Mouse (Mus musculus) kidney, postnatal 36 days (tissue): ENCODE measurements around the gene Txndc2.
"Not testable (repeated sequence)": the region's sequence is repeated elsewhere in the genome, so short reads cannot be mapped to it uniquely, and the experiment has no call there.

Source experiments
- DNase-seq, 2 experiments: peaks; one replicate each; pipeline ENCODE4 v3.0.0; 2021 to 2022; ENCODE audit warnings: mixed read lengths in 2 of 2

Gene Txndc2

GRCm38 (mm10) chr17:65655608-65656007, 13.6 kb upstream of the Txndc2 start:
- no peak for DNase-seq

DNA sequence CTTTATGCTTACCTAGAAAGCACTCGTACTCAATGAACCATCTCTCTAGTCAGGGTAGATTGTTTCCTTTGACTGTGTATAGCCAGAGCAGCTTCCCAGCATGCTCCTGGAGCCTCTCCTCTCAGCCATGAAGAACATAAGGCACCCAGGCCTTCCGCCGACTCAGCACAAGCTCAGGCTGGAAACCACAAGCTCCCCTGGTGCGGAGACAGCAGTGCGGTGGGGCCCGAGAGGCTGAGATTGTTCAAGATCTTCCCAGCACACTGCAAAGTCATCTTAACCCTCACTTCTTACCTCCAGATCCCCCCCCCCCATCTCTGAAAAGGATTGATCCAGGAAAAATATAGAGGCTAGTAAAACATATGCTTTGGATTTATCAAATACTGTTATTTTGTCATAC, 8.6 kb upstream of the Txndc2 start:
- no peak for DNase-seq

- DNase-seq: no peak
Measured at GRCm38 (mm10) chr17:65649175-65649493, 7.2 kb upstream of the Txndc2 start.

DNA sequence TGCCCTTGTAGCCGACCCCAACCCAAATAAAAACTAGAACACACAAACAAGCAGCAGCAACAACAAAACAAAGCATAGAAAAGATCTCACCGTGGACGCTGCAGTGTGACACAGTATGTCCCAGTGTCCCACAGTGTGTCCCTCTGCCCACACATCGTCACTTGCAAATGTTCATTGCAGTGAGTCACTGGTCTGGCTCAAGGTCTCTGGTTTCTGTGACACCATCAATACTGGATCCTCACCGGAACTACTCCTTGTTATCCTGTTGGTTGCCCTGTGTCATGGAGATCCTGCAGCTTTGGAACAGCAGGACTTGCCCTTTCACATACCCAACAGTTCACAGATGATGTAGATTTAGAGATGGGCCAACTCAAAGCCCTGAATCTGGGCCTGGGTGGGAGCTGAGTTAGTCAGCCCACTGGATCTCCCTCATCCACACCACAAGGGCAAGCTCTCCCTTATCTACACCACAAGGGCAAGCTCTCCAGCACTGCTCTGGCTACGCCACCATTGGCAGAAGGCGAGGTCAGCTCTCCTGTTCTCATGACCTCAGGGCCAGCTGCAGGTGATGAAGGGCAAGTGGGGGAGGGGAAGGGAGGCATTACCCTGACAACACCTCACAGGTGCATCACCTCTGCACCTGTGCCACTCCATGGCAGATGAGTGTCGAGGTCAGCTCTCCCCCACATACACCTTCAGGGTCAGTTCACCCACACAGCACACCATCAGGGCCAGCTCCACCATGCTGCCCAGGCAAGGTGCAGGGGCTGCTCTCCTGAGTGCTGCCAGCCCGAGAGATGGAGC, 6.6 kb upstream of the Txndc2 start:
- DNase-seq: no peak

GRCm38 (mm10) chr17:65647961-65648360, 6.0 kb upstream of the Txndc2 start:
- DNase-seq: no peak

GRCm38 (mm10) chr17:65647226-65647625, 5.3 kb upstream of the Txndc2 start:
- DNase-seq: peak; percentile 22 to 25

GRCm38 (mm10) chr17:65643579-65643978, 1.6 kb upstream of the Txndc2 start:
- no peak for DNase-seq

GRCm38 (mm10) chr17:65643051-65643521, 1.1 kb upstream of the Txndc2 start:
- DNase-seq: peak; percentile 13 to 22

- no peak for DNase-seq
Measured at GRCm38 (mm10) chr17:65642578-65642991, 617 bp upstream of the Txndc2 start.

GRCm38 (mm10) chr17:65639144-65639543, 2.8 kb downstream of the Txndc2 start:
- no peak for DNase-seq

GRCm38 (mm10) chr17:65635715-65636360, 6.1 kb downstream of the Txndc2 start:
- no peak for DNase-seq

- DNase-seq: no peak
Measured at GRCm38 (mm10) chr17:65629943-65630342, 12.0 kb downstream of the Txndc2 start.

- DNase-seq: not testable (repeated sequence)
Measured at GRCm38 (mm10) chr17:65628823-65629532, 13.0 kb downstream of the Txndc2 start.

- DNase-seq: peak in 1 of 2 experiments; percentile 23
Measured at GRCm38 (mm10) chr17:65626301-65626700, 15.7 kb downstream of the Txndc2 start.

DNA sequence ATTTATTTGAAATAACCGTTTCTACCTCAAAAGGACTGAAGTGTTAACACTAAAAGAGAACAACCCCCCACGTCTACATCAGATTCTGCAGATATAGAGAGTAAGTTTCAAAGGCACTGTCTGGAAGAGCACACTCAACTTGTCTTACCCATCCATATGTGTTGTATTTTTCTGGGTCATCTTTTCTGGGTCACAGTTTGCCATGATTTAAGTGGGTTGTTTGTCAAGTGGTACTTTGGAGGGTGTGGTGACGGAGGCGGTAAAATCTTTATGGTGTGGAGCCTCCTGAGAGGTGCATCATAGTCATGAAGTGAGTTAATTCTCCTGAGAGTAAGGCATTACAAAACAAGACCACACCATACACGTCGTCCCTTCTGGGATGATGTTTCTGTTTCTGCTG, 16.4 kb downstream of the Txndc2 start:
- no peak for DNase-seq

DNA sequence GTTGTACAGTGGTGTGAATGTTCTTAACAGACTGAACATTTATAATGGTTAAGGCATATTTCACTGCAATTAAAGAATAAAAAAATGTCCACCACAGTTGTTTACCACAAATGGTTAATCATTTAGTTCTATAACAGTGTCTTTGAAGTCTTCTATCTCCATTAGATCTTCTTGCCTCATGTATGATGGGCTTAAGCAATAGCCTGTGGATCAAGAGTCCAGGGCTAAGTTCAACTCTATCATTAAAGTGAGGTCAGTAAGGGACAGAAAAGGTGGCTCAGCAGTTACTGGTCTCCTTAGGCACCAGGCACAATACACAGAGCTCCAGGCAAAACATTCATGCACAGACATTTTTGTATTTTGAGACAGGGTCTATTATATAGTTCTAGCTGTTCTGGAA, 18.8 kb downstream of the Txndc2 start:
- DNase-seq: no peak

- peak; percentile 25 to 26 for DNase-seq
Measured at GRCm38 (mm10) chr17:65618431-65618830, 23.5 kb downstream of the Txndc2 start.

DNA sequence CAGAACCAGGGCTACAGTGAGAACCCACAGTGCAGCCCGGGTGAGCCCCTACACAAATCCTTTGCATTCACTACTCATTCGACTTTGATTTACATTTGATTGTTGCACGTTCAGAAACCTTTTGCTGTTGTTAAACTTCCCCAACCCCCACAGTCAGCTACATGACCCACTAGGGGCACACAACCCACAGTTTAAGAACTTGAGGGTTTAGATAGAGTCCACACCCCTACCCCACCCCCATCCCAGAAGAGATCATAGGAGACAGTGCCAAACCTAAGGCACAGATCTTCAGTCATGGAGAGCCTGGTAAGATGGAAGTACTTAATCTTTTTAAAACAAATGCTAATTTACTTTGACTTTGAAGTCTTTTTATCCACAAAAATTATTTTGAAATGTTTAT, 26.3 kb downstream of the Txndc2 start:
- no peak for DNase-seq

DNA sequence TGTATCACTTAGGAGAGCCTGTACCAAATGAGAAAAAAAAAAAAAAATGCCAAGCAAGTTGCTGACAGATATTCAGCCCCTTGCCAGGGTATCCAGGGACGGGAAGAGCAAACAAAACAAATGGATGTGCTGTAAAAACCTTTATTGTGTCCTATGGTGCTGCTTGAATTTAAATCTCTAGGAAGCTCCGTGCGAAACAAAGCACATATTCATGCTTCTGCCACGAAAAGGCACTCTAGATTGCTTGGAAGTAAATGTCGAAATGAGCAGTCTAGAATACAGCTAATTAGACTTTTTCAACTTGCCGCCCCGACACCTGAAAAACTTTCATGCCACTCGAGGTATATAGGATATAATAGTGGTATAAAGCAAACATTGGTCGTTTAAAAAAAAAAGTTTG, 27.5 kb downstream of the Txndc2 start:
- DNase-seq: no peak

DNA sequence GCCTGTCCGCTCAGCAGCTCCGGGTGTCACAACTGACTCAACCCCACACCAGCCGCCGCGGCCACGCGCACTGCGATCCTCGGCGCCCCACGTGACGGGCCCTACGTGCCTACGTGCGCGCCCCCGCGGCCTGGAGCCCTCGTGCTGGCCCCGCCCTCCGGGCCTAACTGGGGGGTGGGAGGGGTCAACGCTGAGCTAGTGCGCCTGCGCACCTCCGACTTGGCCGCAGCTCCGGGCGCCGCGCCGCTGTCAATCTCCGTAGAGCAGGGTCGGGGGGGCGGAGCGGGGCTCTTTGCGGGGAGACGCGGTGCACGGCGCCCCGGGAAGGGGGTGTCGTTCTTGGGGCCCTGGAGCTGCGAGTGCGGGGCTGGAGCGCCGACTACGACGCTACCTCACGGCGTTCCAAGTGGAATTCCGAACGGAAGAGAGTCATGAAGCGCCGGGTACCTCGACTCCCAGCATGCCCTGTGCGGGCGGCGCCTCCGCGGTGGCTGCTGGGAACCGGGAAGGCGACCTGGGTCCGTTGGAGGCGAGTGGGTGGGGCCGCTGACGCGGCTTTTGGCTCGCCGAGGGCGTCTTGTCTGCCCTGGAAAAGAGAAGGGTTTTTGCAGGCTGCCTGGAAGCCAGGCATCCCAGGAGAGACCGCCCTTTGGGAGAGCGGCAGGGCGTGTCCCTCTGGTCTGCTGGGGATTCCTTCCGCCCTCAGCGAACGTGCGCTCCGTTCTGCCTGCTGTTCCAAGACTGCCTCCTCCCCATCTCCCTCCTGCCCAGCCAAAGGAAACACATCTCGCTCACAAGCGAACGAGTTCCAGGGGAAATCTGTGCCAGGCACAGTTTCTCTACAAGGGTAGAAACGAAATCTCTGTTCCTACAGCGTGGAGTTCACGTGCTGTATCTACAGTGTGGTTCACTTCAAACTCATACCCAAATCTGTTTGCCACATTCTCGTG, 28.2 kb downstream of the Txndc2 start, which contains the start of gene Vapa:
TSS of gene Vapa (minus strand) at position 93 of the 950 bp plus-strand sequence.
- DNase-seq: peak; percentile 99

DNA sequence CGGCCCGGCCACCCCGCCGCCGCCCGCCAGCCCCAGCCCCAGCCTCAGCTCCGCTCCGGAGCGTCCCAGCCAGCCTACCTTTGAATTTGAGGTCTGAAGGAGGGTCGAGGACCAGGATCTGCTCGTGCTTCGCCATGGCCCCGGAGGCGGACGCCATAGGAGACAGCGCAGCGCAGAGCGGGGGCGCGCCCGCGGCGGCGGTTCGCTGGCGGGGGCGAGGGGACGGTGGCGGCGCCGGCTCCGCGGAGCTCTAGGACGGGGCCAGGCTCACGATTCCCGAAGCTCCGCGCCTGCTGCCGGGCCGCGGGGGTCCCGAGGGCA, 28.9 kb downstream of the Txndc2 start:
- DNase-seq: no peak

DNA sequence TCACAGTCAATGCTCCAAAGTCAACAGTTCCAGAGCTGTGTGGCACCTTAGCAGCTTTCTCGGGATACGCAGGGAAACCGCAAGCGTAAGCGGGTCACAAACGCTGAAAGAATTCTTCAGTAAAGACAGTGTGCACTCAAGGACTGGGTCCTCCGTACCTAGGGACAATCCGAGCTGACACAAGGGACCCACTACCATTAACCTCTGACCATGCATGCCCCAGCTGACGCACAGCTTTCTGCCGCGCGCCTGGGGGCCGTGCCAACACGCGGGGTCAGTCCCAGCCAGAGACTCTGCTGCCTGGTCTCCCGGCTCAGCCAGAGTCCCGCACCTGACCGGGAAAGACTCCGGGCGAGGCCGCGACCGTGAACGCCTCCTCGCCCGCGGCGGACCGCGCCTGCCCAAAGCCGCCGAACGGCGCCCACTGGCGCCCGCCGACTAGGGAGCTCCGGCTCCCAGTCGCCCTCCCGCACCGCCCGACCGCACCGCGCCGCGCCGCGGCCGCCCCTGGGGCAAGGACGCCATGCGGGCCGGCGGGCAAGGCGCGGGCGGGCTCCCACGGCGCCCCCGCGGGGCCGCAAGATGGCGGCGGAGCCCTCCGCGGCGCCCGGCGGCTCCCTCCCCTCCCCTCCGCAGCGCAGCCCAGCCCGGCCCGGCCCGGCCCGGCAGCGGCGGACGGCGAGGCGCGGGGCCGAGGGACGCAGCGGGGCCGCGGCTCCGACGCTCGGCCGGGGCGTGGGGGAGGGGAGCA, 29.4 kb downstream of the Txndc2 start:
- peak; percentile 32 to 68 for DNase-seq
